Mouse (Mus musculus) kidney, adult 8-10 months (tissue): Measurements from ENCODE around the gene Anxa9.
"Not testable (repeated sequence)": the region's sequence is repeated elsewhere in the genome, so short reads cannot be mapped to it uniquely, and the experiment has no call there.

Source experiments
- DNase-seq, 2 experiments: peaks; one replicate each; pipeline ENCODE4 v3.0.0; 2022

The Anxa9 gene

DNA sequence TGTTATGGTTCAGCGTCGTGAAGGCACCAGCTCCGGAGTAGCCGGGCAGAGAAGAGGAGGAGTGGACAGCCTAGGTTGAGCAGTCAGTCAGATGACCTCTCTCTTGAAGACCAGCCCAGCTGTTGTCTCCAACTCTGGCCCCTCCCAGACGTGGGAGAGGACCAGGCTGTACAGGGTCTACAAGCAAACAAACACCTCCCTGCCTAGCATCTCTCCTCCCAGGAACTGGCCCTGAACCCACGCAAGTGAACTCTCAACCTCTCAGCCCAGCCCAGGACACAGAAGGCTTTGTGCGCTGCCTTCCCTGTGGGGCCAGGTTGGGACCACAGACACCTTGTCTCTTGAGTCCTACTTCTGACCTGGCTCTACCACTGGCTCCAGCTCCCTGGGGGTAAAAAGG lies at the start of gene Anxa9:
Gene Anxa9, minus strand, starts transcription at position 77 of the 400 bp plus-strand sequence.
- DNase-seq, result no peak

DNA sequence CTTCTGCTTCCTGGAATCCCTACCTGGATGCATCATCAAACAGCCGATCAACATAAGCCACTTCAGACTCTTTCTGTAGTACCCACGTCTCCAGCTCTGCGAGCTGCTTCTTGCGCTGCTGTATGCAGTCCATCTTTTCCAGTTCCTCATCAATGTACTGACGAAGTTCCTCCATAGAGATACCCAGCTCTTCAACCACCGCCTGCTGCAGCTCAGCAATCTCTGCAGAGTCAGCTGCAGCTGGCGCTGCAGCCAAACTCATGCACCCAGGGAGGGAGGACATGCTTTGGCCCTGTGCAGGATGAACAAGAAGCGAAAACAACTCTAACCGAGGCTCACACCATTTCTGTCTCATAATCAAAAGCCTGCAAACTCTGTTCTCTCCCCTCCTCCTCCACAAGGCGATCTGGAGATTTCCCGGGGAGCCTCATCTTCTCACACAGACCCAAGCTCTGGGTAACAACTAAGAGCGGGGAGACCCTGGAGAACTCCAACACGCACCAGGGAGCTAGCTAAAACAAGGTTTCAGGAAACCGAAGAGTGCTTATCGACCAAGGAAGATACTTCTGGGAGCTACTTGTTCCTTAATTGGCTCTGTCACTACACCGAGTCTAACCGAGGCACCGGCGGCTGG lies 49.1 kb upstream of the Anxa9 start:
- not testable (repeated sequence) for DNase-seq

DNA sequence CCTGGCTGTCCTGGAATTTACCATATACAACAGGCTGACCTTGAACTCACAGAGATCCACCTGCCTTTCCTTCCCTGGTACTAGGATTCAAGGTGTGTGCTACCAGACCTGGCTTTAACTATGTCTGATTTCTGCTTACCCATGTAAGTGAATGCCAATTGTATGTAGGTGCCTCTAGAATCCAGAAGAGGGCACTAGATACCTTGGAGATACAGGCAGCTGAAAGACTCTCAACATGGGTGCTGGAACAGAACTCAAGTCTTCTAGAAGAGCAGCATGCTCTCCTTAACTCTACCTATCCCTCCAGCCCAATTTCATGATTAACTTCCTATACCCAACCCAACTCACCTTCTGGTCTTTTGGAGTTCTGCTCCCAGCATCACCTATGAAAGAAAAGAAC lies 42.5 kb upstream of the Anxa9 start:
- peak; percentile 15 to 52 for DNase-seq

DNA sequence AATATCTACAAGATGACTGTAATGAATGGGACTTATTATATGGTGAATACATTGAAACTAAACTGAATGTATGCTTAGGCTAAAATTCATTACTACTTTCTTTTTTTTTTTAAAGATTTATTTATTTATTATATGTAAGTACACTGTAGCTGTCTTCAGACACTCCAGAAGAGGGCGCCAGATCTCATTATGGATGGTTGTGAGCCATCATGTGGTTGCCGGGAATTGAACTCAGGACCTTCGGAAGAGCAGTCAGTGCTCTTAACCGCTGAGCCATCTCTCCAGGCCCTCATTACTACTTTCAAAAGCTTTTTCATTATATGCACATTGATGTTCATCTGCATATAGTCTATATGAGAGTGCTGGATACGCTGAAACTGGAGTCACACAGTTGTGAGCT lies 41.4 kb upstream of the Anxa9 start:
- DNase-seq, result not testable (repeated sequence)

DNA sequence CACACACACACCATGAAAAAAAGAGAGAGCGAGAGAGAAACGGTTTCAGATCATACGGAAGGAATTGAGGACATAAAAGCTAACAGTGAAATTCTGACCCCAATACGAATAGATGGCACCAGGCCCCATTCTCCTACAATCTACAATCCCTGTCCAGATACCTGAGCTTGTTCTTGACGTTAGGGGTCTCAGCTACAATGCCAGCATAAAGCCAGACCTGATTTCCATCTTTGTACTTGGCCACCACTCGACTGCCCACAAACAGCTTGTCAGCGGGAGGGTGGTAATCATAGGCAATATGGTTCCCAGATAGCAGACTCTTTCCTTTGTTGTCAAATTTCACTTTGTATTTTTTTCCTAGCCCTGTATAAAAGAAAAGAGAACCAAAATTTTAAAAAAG lies 39.5 kb upstream of the Anxa9 start:
- no peak for DNase-seq

DNA sequence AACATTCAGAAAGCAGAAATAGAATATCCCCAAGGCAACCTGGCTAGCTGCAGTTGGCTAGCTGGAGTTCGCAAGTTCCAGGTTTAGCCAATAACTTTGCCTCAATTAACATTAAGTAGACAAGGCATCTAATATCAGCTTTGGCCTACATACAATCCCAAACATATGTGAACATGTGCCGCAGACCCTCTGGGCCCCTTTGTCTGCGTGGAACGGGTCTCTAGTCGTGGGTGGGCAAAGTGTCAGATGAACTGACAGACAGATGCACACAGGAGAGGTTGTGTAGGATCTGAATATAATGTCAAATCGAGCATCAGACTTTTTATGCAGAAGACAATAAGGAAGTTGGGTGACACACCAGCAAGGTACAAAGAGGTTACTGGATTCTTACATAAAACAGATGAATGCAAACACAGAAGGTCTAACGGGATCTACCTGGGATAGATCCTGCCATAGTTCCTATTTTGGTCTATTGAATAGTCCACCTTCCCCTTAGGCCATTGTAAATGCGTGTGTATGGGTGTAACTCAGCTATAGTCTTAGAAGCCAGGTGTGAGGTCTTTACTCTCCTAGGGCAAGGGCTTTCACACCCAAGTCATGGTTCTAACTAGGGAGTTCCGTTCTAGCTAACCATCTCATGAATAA lies 36.5 kb upstream of the Anxa9 start:
- DNase-seq, result not testable (repeated sequence)

DNA sequence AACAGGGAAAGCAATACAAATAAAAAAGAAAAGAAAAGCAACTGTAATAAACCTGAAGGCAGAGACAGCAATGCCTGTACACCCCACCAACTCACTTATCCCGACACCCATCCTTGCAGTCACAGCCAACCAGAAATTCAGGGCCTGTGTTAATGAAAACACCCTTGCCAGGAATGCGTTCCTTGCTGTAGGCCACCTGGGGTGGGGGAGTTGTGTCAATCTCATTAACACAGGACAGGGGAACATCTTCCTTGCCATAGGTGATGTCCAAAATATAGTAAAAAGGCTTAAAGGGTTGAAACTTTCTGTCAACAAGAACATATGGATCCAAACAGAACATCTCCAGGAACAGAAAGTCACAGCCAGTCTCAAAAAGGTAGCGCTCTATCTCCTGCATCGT lies 31.3 kb upstream of the Anxa9 start:
- DNase-seq, result no peak

DNA sequence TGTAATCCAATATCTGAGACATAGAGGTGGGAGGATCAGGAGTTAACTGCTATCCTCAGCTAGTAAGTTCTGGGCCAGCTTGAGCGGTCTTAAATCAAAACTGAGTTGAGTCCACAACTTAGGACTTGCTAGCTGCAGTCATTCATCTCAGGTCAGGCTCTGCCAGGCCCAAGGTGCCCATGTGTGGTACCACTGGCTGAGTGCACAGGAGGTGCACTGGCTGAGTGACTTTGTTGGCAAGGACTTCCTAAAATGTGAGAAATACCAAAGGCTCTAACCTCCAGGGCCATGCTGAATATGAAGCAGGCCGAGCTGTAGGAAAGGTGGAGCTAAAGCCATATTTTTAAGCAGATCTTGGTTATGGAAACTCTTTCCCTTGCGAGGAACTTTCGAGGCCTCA lies 30.4 kb upstream of the Anxa9 start:
- no peak for DNase-seq

DNA sequence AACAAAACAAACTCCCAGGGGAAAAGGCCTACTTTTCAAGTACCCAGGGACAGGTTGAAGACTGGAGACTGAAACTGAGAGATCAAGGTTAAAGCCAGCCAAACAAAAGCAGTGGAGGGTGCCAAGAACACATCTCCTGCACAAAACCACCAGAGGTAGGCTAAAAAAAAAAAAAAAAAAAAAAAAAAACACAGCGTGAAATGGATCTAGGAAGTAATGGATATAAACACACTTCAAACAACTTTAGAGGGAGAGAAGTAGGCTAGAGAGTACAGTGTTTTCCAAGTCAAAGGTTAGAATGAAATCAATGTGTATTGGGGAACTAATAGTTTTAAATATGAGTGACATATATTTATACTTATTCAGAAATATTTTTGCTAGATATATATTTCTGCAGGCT lies 24.6 kb upstream of the Anxa9 start:
- no peak for DNase-seq

DNA sequence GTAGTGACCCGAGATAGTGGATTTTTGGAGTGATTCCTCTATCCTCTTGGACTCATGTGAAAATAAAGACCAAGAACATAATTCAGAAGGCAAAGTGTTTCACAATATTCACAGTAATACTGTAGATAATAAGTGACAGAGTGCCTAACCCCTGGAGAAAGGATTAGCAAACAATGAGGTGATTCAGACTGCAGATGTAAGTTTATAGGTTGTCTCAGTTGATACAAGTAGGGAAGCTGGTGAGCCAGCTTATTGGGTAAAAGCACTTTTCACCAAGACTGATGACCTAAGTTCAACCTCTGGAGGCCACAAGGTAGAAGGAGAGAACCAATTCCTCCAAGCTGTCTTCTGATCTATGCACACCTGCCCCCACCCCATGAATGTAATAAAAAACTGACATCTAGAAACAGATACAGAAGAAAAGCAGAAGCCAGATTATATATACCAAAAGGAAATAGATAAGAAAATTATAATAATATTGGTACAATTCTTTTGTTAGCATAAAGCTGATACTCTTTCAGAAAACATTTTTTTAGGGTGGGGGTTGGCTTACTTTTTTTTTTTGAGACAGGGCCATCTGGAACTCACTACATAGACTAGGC lies 21.9 kb upstream of the Anxa9 start:
- DNase-seq, result no peak

DNA sequence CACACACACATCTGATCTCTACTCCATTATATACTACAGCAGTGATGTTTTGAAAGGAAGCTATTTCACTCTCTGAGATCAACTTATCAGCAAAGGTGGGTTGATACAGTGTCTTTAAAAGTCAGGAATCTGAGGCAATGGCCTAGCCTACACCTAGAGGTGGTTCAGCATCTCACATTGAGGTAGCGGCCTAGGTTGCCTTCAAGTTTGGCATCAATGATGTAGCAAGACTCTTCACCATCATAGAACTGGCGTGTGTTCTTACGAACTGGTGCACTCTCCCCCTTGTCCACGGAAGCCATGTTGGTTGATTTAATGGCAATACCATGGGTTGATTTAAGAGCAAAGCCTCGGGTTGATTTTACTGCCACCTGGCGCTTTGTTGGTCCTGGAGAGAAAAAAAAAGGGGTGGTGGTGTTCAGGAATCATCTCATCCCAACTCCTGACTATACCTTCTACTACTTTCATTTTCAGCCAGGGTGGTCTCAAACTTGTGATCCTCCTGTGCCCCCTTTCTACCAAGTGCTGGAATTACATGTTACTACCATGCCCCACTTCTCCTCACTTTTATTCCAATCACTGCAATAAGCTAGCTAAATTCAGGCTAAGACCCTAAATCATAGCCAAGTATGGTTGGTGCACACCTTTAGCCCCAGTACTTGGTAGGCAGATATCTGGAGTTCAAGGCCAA lies 17.6 kb upstream of the Anxa9 start:
- no peak for DNase-seq

DNA sequence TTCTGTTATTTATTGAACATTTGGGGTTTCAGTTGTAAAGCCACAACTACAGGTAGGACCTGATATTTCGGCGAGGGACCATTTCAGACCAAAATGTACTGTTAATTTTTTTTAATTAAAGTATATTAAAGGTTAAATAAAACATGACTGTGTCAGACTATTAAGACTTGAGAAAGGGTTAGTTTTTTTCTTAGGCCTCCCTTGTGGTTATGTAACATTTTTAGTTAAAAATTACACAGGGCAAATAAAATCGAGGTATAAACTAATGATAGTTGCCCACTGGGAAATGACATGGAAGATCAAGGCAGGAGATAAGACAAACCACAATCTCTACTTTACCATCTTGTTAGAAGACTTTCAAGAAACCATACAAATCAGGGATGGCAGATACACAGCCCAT lies 16.5 kb upstream of the Anxa9 start:
- no peak for DNase-seq

DNA sequence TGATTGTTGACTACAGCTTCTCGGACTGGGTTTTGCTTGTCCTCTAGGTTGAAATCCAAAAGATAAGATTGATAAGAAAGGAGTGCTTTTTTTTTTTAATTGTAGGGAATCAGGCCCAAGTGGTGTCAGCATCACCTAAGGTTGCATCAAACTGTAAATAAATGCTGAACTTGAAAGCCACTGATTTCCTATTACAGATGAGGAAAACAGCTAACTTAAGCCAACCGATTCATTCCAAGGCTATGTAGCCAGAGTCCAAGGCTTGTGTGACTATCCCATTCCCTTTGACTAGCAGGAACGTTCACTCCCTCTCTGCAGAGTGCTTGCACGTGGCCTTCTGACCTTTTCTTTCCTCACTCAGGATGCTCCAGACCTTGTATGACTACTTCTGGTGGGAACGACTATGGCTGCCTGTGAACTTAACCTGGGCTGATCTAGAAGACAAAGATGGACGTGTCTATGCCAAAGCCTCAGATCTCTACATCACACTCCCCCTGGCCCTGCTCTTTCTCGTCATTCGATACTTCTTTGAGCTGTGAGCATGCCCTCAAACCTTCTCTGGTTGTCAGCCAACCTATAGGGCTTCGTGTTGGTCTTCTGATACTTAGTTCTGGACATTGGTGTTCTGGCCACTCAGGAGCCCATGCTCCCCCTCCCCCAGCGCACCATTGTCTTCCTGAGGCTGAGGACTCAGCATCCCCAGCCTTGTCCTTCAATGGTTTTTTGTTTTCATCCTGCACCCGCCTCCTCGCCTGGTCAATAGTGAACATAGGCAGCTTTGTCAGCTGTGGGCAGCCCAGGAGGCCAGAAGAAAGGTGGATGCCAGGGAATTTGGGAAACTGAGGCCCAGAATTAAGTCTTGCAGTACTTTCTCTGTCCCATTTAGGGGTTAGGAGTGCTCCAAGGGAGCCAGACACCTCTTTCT lies 13.0 kb upstream of the Anxa9 start:
- no peak for DNase-seq

DNA sequence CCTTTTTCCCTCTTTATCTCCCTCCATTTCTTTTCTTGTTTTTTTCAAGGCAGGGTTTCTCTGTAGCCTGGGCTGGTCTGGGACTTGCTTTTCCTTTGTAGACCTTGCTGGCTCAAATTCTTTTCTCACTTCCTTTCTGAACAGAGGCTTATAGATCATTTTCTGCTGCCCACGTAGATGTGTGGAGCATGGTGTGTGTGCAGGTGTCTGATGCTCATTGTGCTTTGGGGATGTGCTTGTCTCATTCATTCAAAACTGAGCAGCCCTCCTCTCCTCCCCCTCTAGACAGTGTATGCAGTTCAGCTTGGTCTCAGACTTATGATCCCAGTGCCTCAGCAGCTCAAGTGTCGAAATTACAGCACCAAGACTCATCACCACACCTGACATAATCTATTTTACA lies 12.1 kb upstream of the Anxa9 start:
- no peak for DNase-seq

DNA sequence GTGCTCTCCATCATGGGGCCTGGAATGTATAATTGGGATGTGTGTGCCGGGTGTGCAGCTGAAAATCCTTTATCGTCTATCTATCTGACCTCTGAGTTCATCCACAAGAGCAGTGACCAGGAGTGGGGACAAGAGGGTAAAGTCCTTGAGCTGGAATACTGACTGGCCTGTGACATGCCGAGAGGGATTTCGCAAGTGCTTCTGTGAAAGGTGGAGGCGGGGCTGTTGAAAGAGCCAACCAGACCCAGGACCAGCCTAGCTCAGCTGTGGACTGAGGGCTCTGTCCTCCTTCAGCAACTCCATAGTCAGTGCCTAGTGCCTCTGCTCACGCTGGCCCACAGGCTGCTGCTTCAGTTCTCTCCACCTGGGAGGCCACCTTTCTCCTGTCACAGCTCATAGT lies 11.6 kb upstream of the Anxa9 start:
- DNase-seq, result peak; percentile 87 to 91

DNA sequence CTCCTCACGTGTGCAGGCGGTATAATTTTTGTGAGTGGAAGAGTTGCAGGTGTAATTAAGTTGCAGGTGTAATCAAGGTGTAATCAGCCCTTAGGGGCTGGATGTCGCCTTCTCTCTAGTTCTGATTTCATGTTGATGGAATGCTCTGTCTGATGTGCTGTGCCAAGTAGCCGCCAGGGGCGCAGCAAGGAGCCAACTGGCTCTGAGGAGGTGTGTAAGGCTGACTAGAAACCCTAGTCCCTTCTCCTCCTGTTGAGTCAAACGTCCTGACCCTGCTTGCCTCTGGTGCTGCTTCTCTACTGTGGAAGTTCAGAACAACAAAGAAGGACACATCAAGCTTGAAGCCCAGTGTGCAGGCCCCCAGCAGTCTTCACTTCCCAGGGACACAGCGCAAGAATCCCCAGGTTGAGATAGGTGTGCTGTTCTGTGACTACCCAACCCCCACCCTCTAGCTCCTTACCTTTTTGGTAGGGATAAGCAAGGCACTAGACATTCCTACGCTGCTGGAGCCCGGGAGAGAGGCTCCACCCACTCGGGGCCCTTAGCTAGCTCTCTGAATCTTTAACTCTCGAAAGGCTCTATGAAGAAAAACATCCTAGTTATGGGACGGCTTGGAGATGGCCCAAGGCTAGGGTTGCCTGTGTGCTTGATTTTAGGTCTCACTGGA lies 10.6 kb upstream of the Anxa9 start:
- peak; percentile 83 to 85 for DNase-seq

DNA sequence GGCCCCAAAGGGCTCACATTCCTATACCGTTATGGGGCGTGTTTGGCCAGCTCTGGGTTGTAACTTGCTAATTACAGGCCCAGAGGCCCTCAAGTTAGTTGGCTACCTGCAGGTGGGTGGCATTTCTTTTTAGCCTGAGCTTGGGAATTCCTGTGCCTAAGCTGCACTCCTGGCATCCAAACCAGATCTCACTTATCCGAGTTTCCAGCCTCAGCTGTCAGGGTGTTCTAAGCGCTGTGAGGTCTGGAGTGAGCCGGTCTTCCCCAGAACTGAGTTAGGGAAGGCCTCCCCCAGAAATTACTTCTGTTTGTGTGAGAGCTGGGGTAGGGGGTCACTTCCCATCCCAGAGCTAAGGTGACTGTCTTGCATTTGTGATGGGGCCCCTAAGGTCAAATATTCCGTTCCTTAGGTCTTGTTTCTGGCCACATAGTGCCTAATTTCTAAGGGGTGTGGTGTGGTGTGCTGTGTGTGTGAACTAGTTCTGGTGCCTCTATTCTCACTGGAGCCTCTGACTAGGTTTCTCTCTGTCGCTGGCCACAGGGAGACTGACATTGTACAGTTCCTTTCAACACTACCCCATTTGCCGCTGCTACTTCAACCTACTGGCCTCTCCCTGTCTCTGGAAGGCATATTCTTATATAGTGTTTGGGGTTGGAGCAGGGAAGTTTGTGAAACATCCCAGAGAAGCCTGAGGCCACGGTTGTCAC lies 9.0 kb upstream of the Anxa9 start:
- no peak for DNase-seq

DNA sequence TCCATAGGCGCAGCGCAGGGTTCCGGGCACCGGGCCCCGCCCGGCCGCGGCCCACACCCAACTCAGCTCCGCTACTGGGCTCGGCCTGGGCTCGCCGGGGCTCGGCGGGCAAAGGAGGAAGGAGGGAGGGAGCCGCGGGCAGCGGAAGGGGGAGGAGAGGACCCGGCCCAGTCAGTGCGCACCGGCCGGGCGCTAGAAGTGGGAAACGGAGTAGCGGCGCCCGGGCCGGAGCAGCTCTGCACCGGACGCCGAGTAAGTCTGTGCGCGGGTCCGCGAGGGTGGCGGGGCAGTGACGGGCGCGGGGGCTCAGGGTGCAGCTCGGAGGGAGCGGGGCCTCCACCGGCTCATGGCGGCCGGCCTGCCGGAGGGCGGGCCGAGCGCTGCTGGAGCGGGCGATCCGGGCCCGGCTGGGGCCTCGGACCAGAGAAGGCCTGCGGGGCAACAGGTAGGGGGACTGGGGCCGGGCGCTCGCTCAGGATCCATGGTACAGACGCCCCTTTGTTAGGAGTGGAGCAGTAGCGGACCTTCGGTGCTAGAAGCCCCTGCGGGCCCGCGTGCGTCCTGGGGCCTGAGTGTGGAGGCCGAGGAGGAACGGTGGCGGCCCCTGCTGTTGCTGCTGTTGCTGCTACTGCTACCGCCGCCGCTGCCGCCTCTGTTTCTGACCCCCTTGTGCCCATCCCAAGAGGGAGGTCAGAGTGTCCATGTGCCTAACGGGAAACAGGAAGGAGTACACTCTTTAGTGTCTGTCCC lies 8.3 kb upstream of the Anxa9 start:
- DNase-seq, result peak; percentile 89 to 90

DNA sequence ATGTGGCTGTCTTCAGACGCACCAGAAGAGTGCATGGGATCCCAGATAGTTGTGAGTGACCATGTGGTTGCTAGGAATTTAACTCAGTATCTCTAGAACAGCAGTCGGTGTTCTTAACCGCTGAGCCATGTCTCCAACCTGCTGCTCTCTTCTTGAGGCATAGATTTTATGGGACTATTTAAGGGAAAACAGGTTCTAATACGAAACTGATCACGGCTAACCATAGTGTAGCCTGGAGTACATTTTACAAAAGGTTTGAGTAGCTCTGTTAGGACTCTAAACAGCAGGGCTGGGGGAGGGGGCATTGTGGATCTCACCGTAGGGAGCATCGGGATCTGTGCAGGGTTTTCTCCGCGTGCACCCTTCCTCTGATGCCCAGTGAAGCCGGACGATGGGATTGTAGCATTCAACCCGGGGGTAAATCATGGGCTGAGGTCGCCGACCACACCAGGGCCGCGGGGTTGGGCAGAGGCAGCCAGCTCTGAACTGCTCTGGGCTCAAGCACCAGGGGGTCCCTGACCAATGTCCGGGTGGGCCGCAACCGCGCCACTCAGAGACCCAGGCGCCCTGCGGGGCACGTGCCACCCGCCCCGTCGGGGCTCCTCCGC lies 7.6 kb upstream of the Anxa9 start, which contains the start of gene Cers2:
Gene Cers2, plus strand, starts transcription at position 306 of the 608 bp plus-strand sequence.
- DNase-seq, result no peak

DNA sequence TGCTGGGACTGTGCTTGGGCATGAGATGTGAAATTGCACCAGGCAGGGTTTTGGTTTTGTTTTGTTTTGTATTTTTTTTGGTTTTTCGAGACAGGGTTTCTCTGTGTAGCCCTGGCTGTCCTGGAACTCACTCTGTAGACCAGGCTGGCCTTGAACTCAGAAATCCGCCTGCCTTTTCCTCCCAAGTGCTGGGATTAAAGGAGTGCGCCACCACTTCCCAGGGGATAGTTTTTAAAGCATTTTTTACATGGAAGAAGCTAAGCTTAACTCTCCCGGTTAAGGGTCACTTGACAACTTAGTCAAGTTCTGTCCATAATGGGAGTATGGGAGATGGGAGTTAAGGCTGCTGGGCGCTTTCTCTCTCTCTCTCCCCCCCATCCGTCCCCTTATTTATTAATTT lies 7.1 kb upstream of the Anxa9 start:
- no peak for DNase-seq
